Mouse (Mus musculus) hindbrain, postnatal 0 days (tissue): ENCODE measurements around the gene Myom3. TPM values are rescaled to one million over a fixed set of nuclear protein-coding genes. Genes with fewer than 3 reads are reported as not detected.

Experiments
- ATAC-seq: fragments of 200-750 bp; cut with Nextera tagmentation; 2 replicates; pipeline ENCODE4 v1.8.0; 2017; ENCODE audit warnings: mild to moderate bottlenecking, moderate TSS enrichment, moderate library complexity
- DNase-seq: peaks from one replicate; pipeline ENCODE4 v3.0.0-alpha.2; 2015; ENCODE audit warnings: low spot score
- H3K27ac ChIP-seq: fragments of 300-500 bp; sonication (generic); 2 replicates; pipeline ENCODE4 v1.5.1; 2014; ENCODE audit warnings: mild to moderate bottlenecking
- H3K27me3 ChIP-seq: fragments of 300-500 bp; sonication (generic); 2 replicates; pipeline ENCODE4 v1.6.1; 2014; ENCODE audit warnings: low read length, mixed read lengths; ENCODE audit not compliant: insufficient read depth
- H3K36me3 ChIP-seq: fragments of 300-500 bp; sonication (generic); 2 replicates; pipeline ENCODE4 v1.6.1; 2014; ENCODE audit warnings: low read length, mixed read lengths; ENCODE audit not compliant: insufficient read depth
- H3K4me1 ChIP-seq: fragments of 300-500 bp; sonication (generic); 2 replicates; pipeline ENCODE4 v1.6.1; 2014; ENCODE audit warnings: antibody characterized with exemption, low read length, mixed read lengths; ENCODE audit not compliant: insufficient read depth
- H3K4me2 ChIP-seq: fragments of 300-500 bp; sonication (generic); 2 replicates; pipeline ENCODE4 v1.6.1; 2014; ENCODE audit warnings: low read depth, mild to moderate bottlenecking, low read length, moderate library complexity, mixed read lengths
- H3K4me3 ChIP-seq: fragments of 300-500 bp; sonication (generic); 2 replicates; pipeline ENCODE4 v1.5.1; 2014; ENCODE audit warnings: low read length
- H3K9ac ChIP-seq: fragments of 300-500 bp; sonication (generic); replicated peaks from 2 replicates; pipeline ENCODE4 v1.6.1; 2014; ENCODE audit warnings: mild to moderate bottlenecking, low read length, moderate library complexity, mixed read lengths
- H3K9me3 ChIP-seq: fragments of 300-500 bp; sonication (generic); 2 replicates; pipeline ENCODE4 v1.6.1; 2016; ENCODE audit warnings: low read length, mixed read lengths
- CTCF ChIP-seq: IDR thresholded peaks from 2 replicates; pipeline ENCODE4 v1.5.1; 2016; ENCODE audit warnings: antibody characterized with exemption, control low read depth, low read depth
- WGBS: fragments of 180-500 bp; shearing (Covaris S2); extraction: QIAGEN DNeasy Blood & Tissue Kit; methylation state at CpG from one replicate; pipeline ENCODE4 v1.1.7; 2014; 5-methylcytosine and 5-hydroxymethylcytosine counted together
- polyA plus RNA-seq: library from polyadenylated mRNA; unstranded; fragments of >200 nt; fragmentation: Nextera tagmentation; extraction: Ambion mirVana; gene quantifications from 2 replicates; pipeline ENCODE4 v1.2.1, GENCODE M21; 2015
- total RNA-seq: library from RNA; depleted of rRNA; stranded (reverse); fragments of >200 nt; gene quantifications from 2 replicates; pipeline ENCODE4 v1.2.3, GENCODE M21; 2014

The Myom3 gene
- total and polyA plus RNA-seq, 2 experiments from 2014 or later = 0.58 to 1.4 TPM

- Histone ChIP-seq H3K4me3 (no peak overlapping the region), H3K36me3 (no peaks in the 10 kb centered on the region), H3K4me2 (no peak overlapping the region), H3K27ac (no peak overlapping the region), H3K4me1 (peaks cover 12% of the 10 kb centered on the region), H3K9ac (no peak overlapping the region), H3K27me3 (no peaks in the 10 kb centered on the region), H3K9me3 (no peaks in the 10 kb centered on the region)
- DNase-seq = no peak
- no peak for TF ChIP-seq CTCF
- ATAC-seq = no peak
- 90% methylated on average over 9 of the region's 9 CpGs for WGBS
Measured at GRCm38 (mm10) chr4:135851942-135852341, 92.4 kb downstream of the Myom3 start.

GRCm38 (mm10) chr4:135853987-135854546 lies 94.6 kb downstream of the Myom3 start:
- no peak overlapping the region for H3K4me3 ChIP-seq
- H3K27ac ChIP-seq = no peak overlapping the region
- no peaks in the 10 kb centered on the region for H3K9me3 ChIP-seq
- ATAC-seq (no peak), DNase-seq (no peak)
- H3K9ac ChIP-seq = no peak overlapping the region
- no peaks in the 10 kb centered on the region for H3K27me3 ChIP-seq
- peaks cover 18% of the 10 kb centered on the region for H3K4me1 ChIP-seq
- whole genome bisulfite sequencing = 76% methylated on average over 14 of the region's 14 CpGs
- H3K4me2 ChIP-seq = no peak overlapping the region
- TF ChIP-seq CTCF = no peak
- H3K36me3 ChIP-seq = no peaks in the 10 kb centered on the region

GRCm38 (mm10) chr4:135854630-135855029 lies 95.1 kb downstream of the Myom3 start:
- WGBS = 68% methylated on average over 11 of the region's 11 CpGs
- no peak for DNase-seq
- peak overlapping the region; percentile 91; the same call in 1 of the 2 replicates for H3K9ac ChIP-seq

GRCm38 (mm10) chr4:135855080-135855479 lies 95.6 kb downstream of the Myom3 start:
- H3K4me1 ChIP-seq = peaks cover 16% of the 10 kb centered on the region
- DNase-seq = peak; percentile 54
- peak overlapping the region; percentile 91 for H3K4me3 ChIP-seq
- 7% methylated on average over 6 of the region's 6 CpGs for WGBS
- H3K9ac ChIP-seq = peak overlapping the region; percentile 91
- peak overlapping the region; percentile 99 for H3K27ac ChIP-seq
- H3K9me3 ChIP-seq = no peaks in the 10 kb centered on the region
- ATAC-seq = no peak
- no peaks in the 10 kb centered on the region for H3K36me3 ChIP-seq
- TF ChIP-seq CTCF = peak; percentile 34
- H3K27me3 ChIP-seq = no peaks in the 10 kb centered on the region
- peak overlapping the region; percentile 87 for H3K4me2 ChIP-seq

More at GRCm38 (mm10) chr4:135854630-135855029, 95.1 kb downstream of the Myom3 start:
- Histone ChIP-seq H3K27ac (peak overlapping the region; percentile 99), H3K4me1 (peaks cover 18% of the 10 kb centered on the region), H3K36me3 (no peaks in the 10 kb centered on the region), H3K4me3 (peak overlapping the region; percentile 91; the same call in 1 of the 2 replicates), H3K4me2 (peak overlapping the region; percentile 87), H3K9me3 (no peaks in the 10 kb centered on the region), H3K27me3 (no peaks in the 10 kb centered on the region)
- no peak for ATAC-seq
- TF ChIP-seq CTCF = no peak

GRCm38 (mm10) chr4:135855536-135856222 lies 96.2 kb downstream of the Myom3 start, which contains the start of gene Srsf10:
TSS of gene Srsf10 (plus strand) at chr4:135855747.
- no peaks in the 10 kb centered on the region for H3K9me3 ChIP-seq
- TF ChIP-seq CTCF = no peak
- peak within 1 kb of the TSS; percentile 91 for H3K4me3 ChIP-seq
- H3K27ac ChIP-seq = peak within 1 kb of the TSS; percentile 99
- peak within 1 kb of the TSS; percentile 91 for H3K9ac ChIP-seq
- H3K36me3 ChIP-seq = no peaks in the 10 kb centered on the region
- no peaks in the 10 kb centered on the region for H3K27me3 ChIP-seq
- DNase-seq (peak; percentile 100), ATAC-seq (peak; percentile 98)
- WGBS = under 1% methylated on average over 56 of the region's 67 CpGs
- peak within 1 kb of the TSS; percentile 87 for H3K4me2 ChIP-seq
- H3K4me1 ChIP-seq = peaks cover 12% of the 10 kb centered on the region; the same call in 1 of the 2 replicates

- Histone ChIP-seq H3K9me3 (no peaks in the 10 kb centered on the region), H3K36me3 (no peaks in the 10 kb centered on the region), H3K4me3 (peak overlapping the region; percentile 91), H3K9ac (peak overlapping the region; percentile 91), H3K27ac (peak overlapping the region; percentile 99), H3K4me1 (peaks cover 12% of the 10 kb centered on the region; the same call in 1 of the 2 replicates), H3K27me3 (no peaks in the 10 kb centered on the region), H3K4me2 (peak overlapping the region; percentile 65)
- ATAC-seq (peak; percentile 80), DNase-seq (peak; percentile 79)
- under 1% methylated on average over 81 of the region's 91 CpGs for WGBS
- no peak for TF ChIP-seq CTCF
Measured at GRCm38 (mm10) chr4:135856223-135857091, 96.9 kb downstream of the Myom3 start.
